8 mouse cellular contexts compared by ENCODE assay signal in the genomic region with DNA sequence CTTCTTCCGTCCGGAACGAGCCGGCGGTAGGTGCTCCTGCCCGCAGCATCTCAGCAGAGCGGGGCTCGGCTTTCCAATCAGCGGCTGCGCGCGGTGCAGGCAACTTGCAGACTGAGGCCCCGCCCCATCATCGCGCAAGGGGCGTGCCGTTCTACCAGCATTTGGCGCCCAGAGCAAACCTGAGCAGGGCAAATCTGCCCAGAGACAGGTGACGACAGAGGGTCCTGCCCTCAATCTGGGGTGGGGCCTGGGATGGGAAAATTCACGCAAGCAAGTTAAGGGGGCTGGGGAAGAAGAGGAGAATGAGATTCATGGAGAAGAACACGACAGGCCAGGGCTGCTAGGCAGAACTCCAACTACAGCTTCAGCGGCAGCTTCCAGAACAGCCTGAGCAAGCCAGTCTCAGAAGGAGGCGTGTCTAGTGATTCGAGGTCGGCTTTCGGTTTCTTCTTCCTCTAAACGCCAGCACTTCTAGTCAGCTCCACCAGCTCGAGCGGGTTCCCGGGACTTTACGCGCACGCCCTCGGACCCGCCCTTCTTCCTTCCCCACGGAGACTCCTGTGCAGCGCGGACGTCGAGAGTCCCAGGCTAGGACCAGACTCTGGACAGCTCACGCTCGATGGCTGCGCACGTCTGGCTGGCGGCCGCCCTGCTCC. TPM values are rescaled to one million over a fixed set of nuclear protein-coding genes. Genes with fewer than 3 reads are reported as not detected.
DNase-seq lines count a peak whose midpoint lies in the region; ATAC-seq and TF ChIP-seq lines count a peak whose summit lies in the region.

A gene (plus strand): TSS at position 293 of the 656 bp plus-strand sequence.
A gene (minus strand): TSS at position 504 of the 656 bp plus-strand sequence.

- no peak for TF ChIP-seq EP300 in liver, embryonic 14.5 days (IDR thresholded peaks at IDR 0.05; ENCODE audit: low read depth)
- no peak for TF ChIP-seq EP300 in stomach, postnatal 0 days (optimal IDR thresholded peaks at IDR 0.05)

- DNase-seq in CD8-positive naive resting alpha-beta T cell, adult 2 months (ENCODE audit: low read depth in 2 of 2, low spot score in 2 of 2), result peak; percentile 97 to 99
- peak; percentile 97 for DNase-seq in c-Kit-positive CD71-negative TER-119-negative erythroid progenitor cells, embryonic 14.5 days (ENCODE audit: low read depth)
- DNase-seq in forebrain, embryonic 10.5 days (ENCODE audit: extremely low spot score, low spot score), result peak; percentile 93
- peak; percentile 98 to 100 for DNase-seq in kidney, postnatal 25 days
- DNase-seq in liver, embryonic 14.5 days (ENCODE audit: low read depth in 3 of 3, low spot score in 3 of 3), result peak; percentile 77 to 84 (median 80)
- DNase-seq in neural tube, embryonic 11.5 days (ENCODE audit: low spot score), result peak; percentile 92
- DNase-seq in stomach, postnatal 0 days (ENCODE audit: low spot score), result peak; percentile 98

- H3K27ac ChIP-seq in forebrain, embryonic 10.5 days, result peak within 1 kb of the TSS; percentile 54
- H3K27ac ChIP-seq in heart, embryonic 15.5 days, result peak within 1 kb of the TSS; percentile 66
- H3K27ac ChIP-seq in liver, embryonic 14.5 days, result no peak within 1 kb of the TSS
- H3K27ac ChIP-seq in neural tube, embryonic 11.5 days (ENCODE audit: low read depth, low read length), result no peak within 1 kb of the TSS
- H3K27ac ChIP-seq in stomach, postnatal 0 days (replicated peaks), result peak within 1 kb of the TSS; percentile 85

- H3K4me3 ChIP-seq in forebrain, embryonic 10.5 days, result peak within 1 kb of the TSS; percentile 56
- peak within 1 kb of the TSS; percentile 66 for H3K4me3 ChIP-seq in heart, embryonic 15.5 days
- H3K4me3 ChIP-seq in liver, embryonic 14.5 days (ENCODE audit: insufficient read depth in 1 of 2, low read depth in 2 of 2, low read length in 2 of 2), result peak within 1 kb of the TSS; percentile 62 to 65
- H3K4me3 ChIP-seq in neural tube, embryonic 11.5 days (ENCODE audit: low read depth, low read length), result peak within 1 kb of the TSS; percentile 39
- peak within 1 kb of the TSS; percentile 68 for H3K4me3 ChIP-seq in stomach, postnatal 0 days (ENCODE audit: low read depth, low read length)

- H3K4me2 ChIP-seq in heart, embryonic 15.5 days, result peak within 1 kb of the TSS; percentile 91
- H3K4me2 ChIP-seq in liver, embryonic 14.5 days (ENCODE audit: low read depth), result peak within 1 kb of the TSS; percentile 81
- peak within 1 kb of the TSS; percentile 67 for H3K4me2 ChIP-seq in neural tube, embryonic 11.5 days (ENCODE audit: low read depth)
- H3K4me2 ChIP-seq in stomach, postnatal 0 days (replicated peaks; ENCODE audit: low read depth), result peak within 1 kb of the TSS; percentile 98

- peak within 1 kb of the TSS; percentile 63 for H3K9ac ChIP-seq in heart, embryonic 15.5 days
- H3K9ac ChIP-seq in liver, embryonic 14.5 days (replicated peaks), result peak within 1 kb of the TSS; percentile 54
- peak within 1 kb of the TSS; percentile 15 for H3K9ac ChIP-seq in neural tube, embryonic 11.5 days (ENCODE audit: low read length)
- H3K9ac ChIP-seq in stomach, postnatal 0 days (ENCODE audit: low read length), result peak within 1 kb of the TSS; percentile 74

- H3K36me3 ChIP-seq in forebrain, embryonic 10.5 days (replicated peaks), result no peaks in the 10 kb centered on the region
- no peaks in the 10 kb centered on the region for H3K36me3 ChIP-seq in heart, embryonic 15.5 days
- no peaks in the 10 kb centered on the region for H3K36me3 ChIP-seq in liver, embryonic 14.5 days (replicated peaks; ENCODE audit: control insufficient read depth, insufficient read depth, low read depth)
- H3K36me3 ChIP-seq in neural tube, embryonic 11.5 days (ENCODE audit: control insufficient read depth, insufficient read depth, low read length), result no peaks in the 10 kb centered on the region
- no peaks in the 10 kb centered on the region for H3K36me3 ChIP-seq in stomach, postnatal 0 days (ENCODE audit: control insufficient read depth, insufficient read depth, low read length)

- peak; percentile 91 for ATAC-seq in heart, embryonic 15.5 days (replicated peaks; ENCODE audit: insufficient number of reproducible peaks, insufficient read depth, low FRiP score, low read depth)
- peak; percentile 90 for ATAC-seq in liver, embryonic 14.5 days (ENCODE audit: insufficient read depth)
- peak; percentile 86 for ATAC-seq in neural tube, embryonic 11.5 days (ENCODE audit: insufficient read depth, low FRiP score, low TSS enrichment)
- ATAC-seq in stomach, postnatal 0 days (ENCODE audit: low FRiP score, low TSS enrichment), result peak; percentile 97

- under 1% methylated on average over 46 of the region's 46 CpGs for WGBS in forebrain, embryonic 10.5 days
- under 1% methylated on average over 46 of the region's 46 CpGs for WGBS in heart, embryonic 15.5 days
- WGBS in liver, embryonic 14.5 days (ENCODE audit: insufficient replicate concordance), result 1% methylated on average over 46 of the region's 46 CpGs
- under 1% methylated on average over 46 of the region's 46 CpGs for WGBS in neural tube, embryonic 11.5 days
- under 1% methylated on average over 46 of the region's 46 CpGs for WGBS in stomach, postnatal 0 days

- H3K9me3 ChIP-seq in forebrain, embryonic 10.5 days, result no peaks in the 10 kb centered on the region
- H3K9me3 ChIP-seq in heart, embryonic 15.5 days (replicated peaks), result no peaks in the 10 kb centered on the region
- H3K9me3 ChIP-seq in liver, embryonic 14.5 days (ENCODE audit: control insufficient read depth, low read length), result no peaks in the 10 kb centered on the region
- no peaks in the 10 kb centered on the region for H3K9me3 ChIP-seq in neural tube, embryonic 11.5 days (ENCODE audit: control insufficient read depth, low read length)
- no peaks in the 10 kb centered on the region for H3K9me3 ChIP-seq in stomach, postnatal 0 days (ENCODE audit: control insufficient read depth, low read length)

- peaks cover 95% of the 10 kb centered on the region for H3K27me3 ChIP-seq in forebrain, embryonic 10.5 days (ENCODE audit: poor library complexity, severe bottlenecking)
- peaks cover 79% of the 10 kb centered on the region for H3K27me3 ChIP-seq in heart, embryonic 15.5 days
- peaks cover 5% of the 10 kb centered on the region; the same call in 1 of the 2 replicates for H3K27me3 ChIP-seq in liver, embryonic 14.5 days (ENCODE audit: control insufficient read depth, insufficient read depth, low read length)
- peaks cover 38% of the 10 kb centered on the region for H3K27me3 ChIP-seq in neural tube, embryonic 11.5 days (ENCODE audit: control insufficient read depth, insufficient read depth, low read length)
- no peaks in the 10 kb centered on the region for H3K27me3 ChIP-seq in stomach, postnatal 0 days (ENCODE audit: control insufficient read depth, insufficient read depth, low read length)

- H3K4me1 ChIP-seq in forebrain, embryonic 10.5 days, result peaks cover 19% of the 10 kb centered on the region
- H3K4me1 ChIP-seq in heart, embryonic 15.5 days (replicated peaks), result peaks cover 8% of the 10 kb centered on the region
- H3K4me1 ChIP-seq in liver, embryonic 14.5 days (replicated peaks; ENCODE audit: control insufficient read depth in 2 of 2, insufficient read depth in 2 of 2, low read length in 1 of 2), result no peaks in the 10 kb centered on the region
- peaks cover 8% of the 10 kb centered on the region for H3K4me1 ChIP-seq in neural tube, embryonic 11.5 days (ENCODE audit: control insufficient read depth, insufficient read depth, low read length)
- H3K4me1 ChIP-seq in stomach, postnatal 0 days (replicated peaks; ENCODE audit: control insufficient read depth, insufficient read depth), result no peaks in the 10 kb centered on the region

- no peak for TF ChIP-seq CTCF in liver, embryonic 14.5 days (IDR thresholded peaks at IDR 0.05; ENCODE audit: low read depth)
- no peak; the same call in 1 of the 2 replicates for TF ChIP-seq CTCF in stomach, postnatal 0 days (IDR thresholded peaks at IDR 0.05; ENCODE audit: low read depth)

RNA-seq across cellular contexts. Expression of the first gene that starts in this region (rescaled TPM):
- polyA plus RNA-seq in forebrain, embryonic 10.5 days (2016; fragmentation: Nextera tagmentation; extraction: Ambion mirVana), result 1.4 and 1.7 TPM in 2 replicates
- polyA plus RNA-seq in heart, embryonic 15.5 days (2015; fragmentation: Nextera tagmentation; extraction: Ambion mirVana), result 2.4 and 8.0 TPM in 2 replicates
- 1.9 TPM in 2 replicates for polyA plus RNA-seq in liver, embryonic 14.5 days (2012; rRNA removed)
- polyA plus RNA-seq in liver, embryonic 14.5 days (2014; fragmentation: Nextera tagmentation; extraction: Ambion mirVana), result 2.0 and 2.5 TPM in 2 replicates
- polyA plus RNA-seq in neural tube, embryonic 11.5 days (2014; fragmentation: Nextera tagmentation; extraction: Ambion mirVana), result 0.68 and 1.3 TPM in 2 replicates
- 7.0 and 8.3 TPM in 2 replicates for polyA plus RNA-seq in stomach, postnatal 0 days (2015; fragmentation: Nextera tagmentation; extraction: Ambion mirVana)

RNA-seq across cellular contexts. Expression of the second gene that starts in this region (rescaled TPM):
- 0.79 and 1.3 TPM in 2 replicates for polyA plus RNA-seq in forebrain, embryonic 10.5 days (2016; fragmentation: Nextera tagmentation; extraction: Ambion mirVana)
- 3.1 and 22.4 TPM in 2 replicates for polyA plus RNA-seq in heart, embryonic 15.5 days (2015; fragmentation: Nextera tagmentation; extraction: Ambion mirVana)
- polyA plus RNA-seq in liver, embryonic 14.5 days (2012; rRNA removed), result 3.8 and 5.8 TPM in 2 replicates
- 6.0 and 7.5 TPM in 2 replicates for polyA plus RNA-seq in liver, embryonic 14.5 days (2014; fragmentation: Nextera tagmentation; extraction: Ambion mirVana)
- 0.80 and 0.96 TPM in 2 replicates for polyA plus RNA-seq in neural tube, embryonic 11.5 days (2014; fragmentation: Nextera tagmentation; extraction: Ambion mirVana)
- 11.9 and 12.8 TPM in 2 replicates for polyA plus RNA-seq in stomach, postnatal 0 days (2015; fragmentation: Nextera tagmentation; extraction: Ambion mirVana)

Comparison
In these comparisons a context has a peak if more than half of its experiments do, and no peak if none do; other contexts are left out.
1. H3K27ac ChIP-seq: peak in forebrain, embryonic 10.5 days (single experiment), heart, embryonic 15.5 days (single experiment) and stomach, postnatal 0 days (single experiment); none in liver, embryonic 14.5 days (single experiment) and neural tube, embryonic 11.5 days (single experiment).
2. H3K9ac ChIP-seq: peak in every context shown above with its lines; median percentile 74 in stomach, postnatal 0 days; 63 in heart, embryonic 15.5 days; 54 in liver, embryonic 14.5 days; 15 in neural tube, embryonic 11.5 days.
3. Peak in every context shown above with its lines, with median percentiles within 50 percentile points of each other: DNase-seq, H3K4me3 ChIP-seq, ATAC-seq and H3K4me2 ChIP-seq.